Mouse (Mus musculus): Measurements from ENCODE around the gene Pgam5. TPM values are rescaled to one million over a fixed set of nuclear protein-coding genes. Genes with fewer than 3 reads are reported as not detected.

The Pgam5 gene
- total RNA-seq (2021) = 10 to 100 TPM; 24.2 to 29.7 TPM
- long read RNA-seq, experiment 1, transcript Pgam5-202 (6 exons, 2,098 nt) = minor isoform, 16 of 46 reads
- long read RNA-seq, experiment 1, transcript Pgam5-201 (6 exons, 2,044 nt) = major isoform, 28 of 46 reads
- long read RNA-seq, experiment 1, partial matches to known transcripts = 0 of 46 reads
- long read RNA-seq, experiment 1, other reads (novel, unspliced or antisense) = 2 of 46 reads
- long read RNA-seq, experiment 2, transcript Pgam5-201 (6 exons, 2,044 nt) = major isoform, 42 of 63 reads
- long read RNA-seq, experiment 2, transcript Pgam5-202 (6 exons, 2,098 nt) = minor isoform, 16 of 63 reads
- long read RNA-seq, experiment 2, partial matches to known transcripts = 2 of 63 reads
- long read RNA-seq, experiment 2, other reads (novel, unspliced or antisense) = 3 of 63 reads

GRCm38 (mm10) chr5:110269141-110270101 lies at the start of gene Pgam5:
TSS of gene Pgam5 (minus strand) at chr5:110269913.
- peak; percentile 96 for DNase-seq
- intact Hi-C loops (cut with DNase I) = loop anchor here (2.0 to 5.0 kb wide), 2 partner anchors 17 to 37 kb away; partner anchors contain the start of genes Ankle2, Pole and Pxmp2
- Histone ChIP-seq H3K27ac (peak within 1 kb of the TSS; percentile 94), H3K4me3 (peak within 1 kb of the TSS; percentile 80)
- TF ChIP-seq CTCF (IDR thresholded peaks at IDR 0.05) = peak; percentile 84

GRCm38 (mm10) chr5:110313127-110313526 lies 43.4 kb upstream of the Pgam5 start:
- H3K27ac ChIP-seq = no peak overlapping the region
- H3K4me3 ChIP-seq = no peak overlapping the region
- no peak for DNase-seq
- intact Hi-C loops (cut with DNase I) = no loop called here
- no peak for TF ChIP-seq CTCF (IDR thresholded peaks at IDR 0.05)

GRCm38 (mm10) chr5:110308861-110309260 lies 39.1 kb upstream of the Pgam5 start:
- no peak for TF ChIP-seq CTCF (IDR thresholded peaks at IDR 0.05)
- Histone ChIP-seq H3K27ac (no peak overlapping the region), H3K4me3 (no peak overlapping the region)
- no peak for DNase-seq
- intact Hi-C loops (cut with DNase I) = no loop called here

- TF ChIP-seq CTCF (IDR thresholded peaks at IDR 0.05) = no peak
- no peak overlapping the region for H3K4me3 ChIP-seq
- intact Hi-C loops (cut with DNase I) = no loop called here
- no peak overlapping the region for H3K27ac ChIP-seq
- no peak for DNase-seq
Measured at GRCm38 (mm10) chr5:110300591-110300990, 30.9 kb upstream of the Pgam5 start.

DNA sequence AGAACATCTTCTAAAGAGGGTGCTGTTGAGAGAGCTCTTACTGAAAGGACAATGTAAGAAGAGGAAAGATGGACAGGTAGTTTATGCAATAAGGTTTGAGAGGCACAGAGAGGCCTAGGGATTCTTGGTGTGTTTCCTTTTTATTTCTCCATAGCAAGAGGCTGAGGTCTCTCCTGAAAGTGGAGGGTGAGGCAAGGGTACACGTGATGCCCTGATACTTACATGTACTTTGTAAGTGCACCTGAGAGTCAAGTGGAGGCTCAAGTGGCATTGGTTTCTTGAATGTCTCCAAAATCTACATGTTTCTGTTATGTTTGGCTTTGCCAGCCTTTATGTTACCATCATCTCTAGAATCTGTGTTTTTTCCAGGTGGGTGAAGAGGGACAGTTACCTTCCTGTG lies 26.9 kb upstream of the Pgam5 start:
- DNase-seq = no peak
- H3K4me3 ChIP-seq = no peak overlapping the region
- H3K27ac ChIP-seq = no peak overlapping the region
- TF ChIP-seq CTCF (IDR thresholded peaks at IDR 0.05) = no peak
- intact Hi-C loops (cut with DNase I) = no loop called here

DNA sequence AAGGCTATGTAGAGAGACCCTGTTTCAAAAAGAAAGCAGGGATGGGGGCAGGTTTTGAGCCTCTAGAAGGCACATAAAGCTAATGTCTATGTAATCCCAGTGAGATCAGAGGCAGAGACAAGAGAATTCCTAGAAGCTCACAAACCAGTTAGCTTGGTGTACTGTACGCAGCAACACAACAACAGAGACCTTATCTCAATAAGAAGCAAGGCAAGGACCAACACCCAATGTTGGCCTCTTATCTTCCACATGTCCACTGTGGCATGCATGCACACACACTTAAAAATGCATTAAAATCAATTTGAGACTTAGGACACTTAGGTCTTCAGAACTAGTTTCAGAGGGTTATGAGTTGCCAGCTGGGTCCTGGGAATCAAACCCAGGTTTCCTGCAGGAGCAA lies 21.9 kb upstream of the Pgam5 start:
- DNase-seq = no peak
- Histone ChIP-seq H3K4me3 (no peak overlapping the region), H3K27ac (no peak overlapping the region)
- intact Hi-C loops (cut with DNase I) = no loop called here
- no peak for TF ChIP-seq CTCF (IDR thresholded peaks at IDR 0.05)

DNA sequence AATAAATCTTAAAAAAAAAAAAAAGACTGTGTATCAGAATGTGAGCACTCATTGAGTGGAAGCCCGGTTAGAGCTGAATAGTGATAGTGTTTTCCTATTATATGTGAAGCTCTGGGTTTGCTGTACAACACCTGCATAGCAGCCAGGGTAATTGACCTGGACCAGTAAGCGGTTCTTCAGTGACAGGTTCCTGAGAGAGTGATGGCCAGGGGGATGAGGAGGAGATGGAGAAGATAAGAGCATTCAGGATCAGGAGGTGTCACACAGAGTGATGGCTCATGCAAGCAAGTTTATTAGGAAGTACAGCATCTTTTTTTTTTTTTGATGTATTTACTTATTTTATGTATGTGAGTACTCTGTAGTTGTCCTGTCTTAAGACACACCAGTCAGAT lies 17.4 kb upstream of the Pgam5 start:
- no peak overlapping the region for H3K4me3 ChIP-seq
- no peak for TF ChIP-seq CTCF (IDR thresholded peaks at IDR 0.05)
- DNase-seq = no peak
- intact Hi-C loops (cut with DNase I) = loop anchor here (2.0 kb wide), 1 partner anchor 18 kb away; the partner anchor contains the start of gene Pgam5
- no peak overlapping the region for H3K27ac ChIP-seq

GRCm38 (mm10) chr5:110286446-110287083 lies 16.9 kb upstream of the Pgam5 start:
- no peak for TF ChIP-seq CTCF (IDR thresholded peaks at IDR 0.05)
- no peak for DNase-seq
- intact Hi-C loops (cut with DNase I) = loop anchor here (2.0 kb wide), 1 partner anchor 18 kb away; the partner anchor contains the start of gene Pgam5
- Histone ChIP-seq H3K4me3 (peak overlapping the region; percentile 82), H3K27ac (peak overlapping the region; percentile 90)

GRCm38 (mm10) chr5:110285770-110286445 lies 16.2 kb upstream of the Pgam5 start, which contains the start of the genes Pxmp2 and Pole:
TSS of gene Pxmp2 (minus strand) at chr5:110286186.
TSS of gene Pole (plus strand) at chr5:110286306.
- intact Hi-C loops (cut with DNase I) = loop anchor here (2.0 kb wide), 1 partner anchor 17 kb away; the partner anchor contains the start of gene Pgam5
- Histone ChIP-seq H3K4me3 (peak within 1 kb of the TSS; percentile 82), H3K27ac (peak within 1 kb of the TSS; percentile 90)
- TF ChIP-seq CTCF (IDR thresholded peaks at IDR 0.05) = no peak
- DNase-seq = peak; percentile 95

DNA sequence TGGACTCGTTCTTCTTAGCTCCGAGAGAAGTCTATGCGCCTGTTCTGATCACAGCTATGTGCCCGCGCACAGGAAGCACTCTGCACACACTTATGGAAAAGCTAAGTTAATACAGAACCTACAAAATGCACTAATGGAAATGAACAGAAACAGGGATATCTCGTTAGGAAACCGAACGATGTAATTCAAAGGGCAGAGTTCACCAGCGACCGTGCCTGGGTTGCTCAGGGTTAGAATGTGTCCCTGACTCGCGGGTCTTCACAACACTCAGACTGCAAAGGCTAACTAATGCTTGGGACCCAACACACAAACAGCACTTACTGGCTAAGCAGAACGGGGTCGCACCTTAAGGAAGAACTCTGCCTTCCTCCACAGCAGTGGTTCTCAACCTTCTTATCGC lies 15.4 kb upstream of the Pgam5 start:
- peak overlapping the region; percentile 90 for H3K27ac ChIP-seq
- intact Hi-C loops (cut with DNase I) = no loop called here
- H3K4me3 ChIP-seq = peak overlapping the region; percentile 82
- TF ChIP-seq CTCF (IDR thresholded peaks at IDR 0.05) = no peak
- DNase-seq = no peak

- Histone ChIP-seq H3K4me3 (peak overlapping the region; percentile 82), H3K27ac (peak overlapping the region; percentile 90)
- TF ChIP-seq CTCF (IDR thresholded peaks at IDR 0.05) = peak; percentile 69
- peak; percentile 65 for DNase-seq
- intact Hi-C loops (cut with DNase I) = no loop called here
Measured at GRCm38 (mm10) chr5:110284536-110284935, 14.8 kb upstream of the Pgam5 start.

DNA sequence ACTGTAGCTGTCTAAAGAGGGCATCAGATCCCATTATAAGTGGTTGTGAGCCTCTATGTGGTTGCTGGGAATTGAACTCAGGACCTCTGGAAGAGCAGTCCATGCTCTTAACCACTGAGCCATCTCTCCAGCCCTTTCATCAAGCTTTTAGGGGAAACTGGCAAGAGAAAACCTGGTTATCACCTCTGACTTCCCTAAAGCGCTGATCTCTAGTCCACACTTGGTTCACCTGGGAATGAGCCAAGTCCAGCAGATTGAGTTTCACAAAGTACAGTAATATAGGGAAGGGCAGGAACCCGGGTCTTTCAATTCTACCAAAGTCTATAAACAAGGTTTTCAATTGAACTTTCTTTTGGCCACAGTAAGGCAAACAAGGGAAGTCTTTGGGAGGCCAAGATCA lies 12.3 kb upstream of the Pgam5 start:
- Histone ChIP-seq H3K27ac (no peak overlapping the region), H3K4me3 (no peak overlapping the region)
- no peak for TF ChIP-seq CTCF (IDR thresholded peaks at IDR 0.05)
- intact Hi-C loops (cut with DNase I) = no loop called here
- DNase-seq = no peak
